Mouse (Mus musculus): ENCODE measurements around the gene Acsm4. TPM values are rescaled to one million over a fixed set of nuclear protein-coding genes. Genes with fewer than 3 reads are reported as not detected.

Acsm4 gene
- polyA plus RNA-seq, 1 experiment from 2014 or later: not detected

Other genes starting within 250 kb of the Acsm4 start
- not detected in 2 replicates for gene Gp2, start 230.7 kb upstream of the Acsm4 start, polyA plus RNA-seq (2016; fragmentation: Nextera tagmentation; extraction: Ambion mirVana)
- gene Umod, start 210.7 kb upstream of the Acsm4 start, polyA plus RNA-seq (2016; fragmentation: Nextera tagmentation; extraction: Ambion mirVana): not detected in 2 replicates
- gene Acsm5, start 170.6 kb upstream of the Acsm4 start, polyA plus RNA-seq (2016; fragmentation: Nextera tagmentation; extraction: Ambion mirVana): not detected in 2 replicates
- 0.41 and 0.54 TPM in 2 replicates for gene Pdilt, start 166.5 kb upstream of the Acsm4 start, polyA plus RNA-seq (2016; fragmentation: Nextera tagmentation; extraction: Ambion mirVana)
- not detected in 2 replicates for gene Acsm2, start 135.7 kb upstream of the Acsm4 start, polyA plus RNA-seq (2016; fragmentation: Nextera tagmentation; extraction: Ambion mirVana)
- gene Acsm1, start 83.0 kb upstream of the Acsm4 start, polyA plus RNA-seq (2016; fragmentation: Nextera tagmentation; extraction: Ambion mirVana): not detected in 2 replicates
- gene Thumpd1, start 30.8 kb downstream of the Acsm4 start, polyA plus RNA-seq (2016; fragmentation: Nextera tagmentation; extraction: Ambion mirVana): 81.3 and 86.5 TPM in 2 replicates
- gene Acsm3, start 70.9 kb downstream of the Acsm4 start, polyA plus RNA-seq (2016; fragmentation: Nextera tagmentation; extraction: Ambion mirVana): 0.09 and 0.16 TPM in 2 replicates
- 16.0 TPM in 2 replicates for gene Rexo5, start 104.0 kb downstream of the Acsm4 start, polyA plus RNA-seq (2016; fragmentation: Nextera tagmentation; extraction: Ambion mirVana)
- 26.2 and 27.9 TPM in 2 replicates for gene Eri2, start 104.0 kb downstream of the Acsm4 start, polyA plus RNA-seq (2016; fragmentation: Nextera tagmentation; extraction: Ambion mirVana)
- gene Lyrm1, start 205.8 kb downstream of the Acsm4 start, polyA plus RNA-seq (2016; fragmentation: Nextera tagmentation; extraction: Ambion mirVana): 12.6 and 14.9 TPM in 2 replicates
- gene Dcun1d3, start 206.3 kb downstream of the Acsm4 start, polyA plus RNA-seq (2016; fragmentation: Nextera tagmentation; extraction: Ambion mirVana): 15.5 and 18.8 TPM in 2 replicates